Mouse (Mus musculus) liver, embryonic 14.5 days (tissue): Measurements from ENCODE around the gene Psma5. TPM values are rescaled to one million over a fixed set of nuclear protein-coding genes. Genes with fewer than 3 reads are reported as not detected.

Experiments used
- ATAC-seq: fragments of 200-750 bp; cut with Nextera tagmentation; 2 replicates; pipeline ENCODE4 v1.8.0; 2017; ENCODE audit warnings: moderate number of reproducible peaks, mild to moderate bottlenecking, moderate library complexity; ENCODE audit not compliant: insufficient read depth
- DNase-seq, 3 experiments: peaks; one replicate each; pipeline ENCODE4 v3.0.0-alpha.2; 2012 to 2013; ENCODE audit warnings: low read depth in 3 of 3, low spot score in 3 of 3
- H3K27ac ChIP-seq: fragments of 300-500 bp; sonication (generic); 2 replicates; pipeline ENCODE4 v1.5.1; 2014; ENCODE audit warnings: moderate library complexity, mild to moderate bottlenecking, control low read depth, inconsistent platforms
- H3K27me3 ChIP-seq: fragments of 300-500 bp; sonication (generic); 2 replicates; pipeline ENCODE4 v1.6.1; 2014; ENCODE audit warnings: mild to moderate bottlenecking, low read length, moderate library complexity; ENCODE audit not compliant: control insufficient read depth, insufficient read depth
- H3K36me3 ChIP-seq: fragments of 300-500 bp; sonication (generic); replicated peaks from 2 replicates; pipeline ENCODE4 v1.6.1; 2014; ENCODE audit warnings: low read depth; ENCODE audit not compliant: control insufficient read depth, insufficient read depth
- H3K4me1 ChIP-seq, 2 experiments: fragments of 200-500 bp in 1 of 2; fragments of 300-500 bp in 1 of 2; sonication (generic) in 1 of 2; replicated peaks; 2 replicates each; pipeline ENCODE4 v1.6.1; 2012 to 2014; ENCODE audit warnings: antibody characterized with exemption in 1 of 2, inconsistent platforms in 1 of 2, low read length in 1 of 2; ENCODE audit not compliant: control insufficient read depth in 2 of 2, insufficient read depth in 2 of 2
- H3K4me2 ChIP-seq: fragments of 300-500 bp; sonication (generic); 2 replicates; pipeline ENCODE4 v1.6.1; 2014; ENCODE audit warnings: low read depth, mild to moderate bottlenecking, control low read depth, moderate library complexity
- H3K4me3 ChIP-seq, 2 experiments: fragments of 200-500 bp in 1 of 2; fragments of 300-500 bp in 1 of 2; sonication (generic) in 1 of 2; 2 replicates each; pipeline ENCODE4 v1.5.1; 2012 to 2014; ENCODE audit warnings: low read depth in 2 of 2, low read length in 2 of 2, mild to moderate bottlenecking in 2 of 2, control low read depth in 1 of 2, inconsistent platforms in 1 of 2, moderate library complexity in 1 of 2; ENCODE audit not compliant: insufficient read depth in 1 of 2
- H3K9ac ChIP-seq: fragments of 300-500 bp; sonication (generic); replicated peaks from 2 replicates; pipeline ENCODE4 v1.6.1; 2014; ENCODE audit warnings: mild to moderate bottlenecking, control low read depth, moderate library complexity
- H3K9me3 ChIP-seq: fragments of 300-500 bp; sonication (generic); 2 replicates; pipeline ENCODE4 v1.6.1; 2016; ENCODE audit warnings: low read length, mixed read lengths; ENCODE audit not compliant: control insufficient read depth
- CTCF ChIP-seq: IDR thresholded peaks from 2 replicates; pipeline ENCODE4 v1.5.1; 2016; ENCODE audit warnings: antibody characterized with exemption, low read depth, control low read depth
- EP300 ChIP-seq: IDR thresholded peaks from 2 replicates; pipeline ENCODE4 v1.6.1; 2016; ENCODE audit warnings: antibody characterized with exemption, low read depth
- WGBS: fragments of 180-500 bp; shearing (Covaris S2); extraction: QIAGEN DNeasy Blood & Tissue Kit; methylation state at CpG from one replicate; pipeline ENCODE4 v1.1.7; 2014; ENCODE audit not compliant: insufficient replicate concordance; 5-methylcytosine and 5-hydroxymethylcytosine counted together
- polyA plus RNA-seq, 2 experiments: library from polyadenylated mRNA; depleted of rRNA in 1 of 2; stranded (reverse) in 1 of 2; unstranded in 1 of 2; fragments of >200 nt; fragmentation: Nextera tagmentation in 1 of 2; extraction: Ambion mirVana in 1 of 2; gene quantifications; 2 replicates each; pipeline versions ENCODE4 v1.2.1 to v1.2.3; 2012 to 2014

Psma5 gene
- polyA plus RNA-seq, 2 experiments, result 93.8 to 192 TPM

GRCm38 (mm10) chr3:108225711-108226557 is 30.8 kb upstream of the Psma5 start:
- DNase-seq, result no peak
- no peak overlapping the region for H3K27ac ChIP-seq
- peak overlapping the region in 1 of 2 experiments; percentile 38; a peak in 3 of 4 replicates for H3K4me3 ChIP-seq
- no peak overlapping the region for H3K9ac ChIP-seq
- no peaks in the 10 kb centered on the region for H3K4me1 ChIP-seq
- WGBS, result 4% methylated on average over 67 of the region's 67 CpGs
- no peaks in the 10 kb centered on the region for H3K36me3 ChIP-seq
- no peaks in the 10 kb centered on the region for H3K9me3 ChIP-seq
- peak overlapping the region; percentile 47 for H3K4me2 ChIP-seq
- TF ChIP-seq CTCF (no peak), EP300 (no peak)
- peaks cover 52% of the 10 kb centered on the region for H3K27me3 ChIP-seq
- no peak for ATAC-seq

DNA sequence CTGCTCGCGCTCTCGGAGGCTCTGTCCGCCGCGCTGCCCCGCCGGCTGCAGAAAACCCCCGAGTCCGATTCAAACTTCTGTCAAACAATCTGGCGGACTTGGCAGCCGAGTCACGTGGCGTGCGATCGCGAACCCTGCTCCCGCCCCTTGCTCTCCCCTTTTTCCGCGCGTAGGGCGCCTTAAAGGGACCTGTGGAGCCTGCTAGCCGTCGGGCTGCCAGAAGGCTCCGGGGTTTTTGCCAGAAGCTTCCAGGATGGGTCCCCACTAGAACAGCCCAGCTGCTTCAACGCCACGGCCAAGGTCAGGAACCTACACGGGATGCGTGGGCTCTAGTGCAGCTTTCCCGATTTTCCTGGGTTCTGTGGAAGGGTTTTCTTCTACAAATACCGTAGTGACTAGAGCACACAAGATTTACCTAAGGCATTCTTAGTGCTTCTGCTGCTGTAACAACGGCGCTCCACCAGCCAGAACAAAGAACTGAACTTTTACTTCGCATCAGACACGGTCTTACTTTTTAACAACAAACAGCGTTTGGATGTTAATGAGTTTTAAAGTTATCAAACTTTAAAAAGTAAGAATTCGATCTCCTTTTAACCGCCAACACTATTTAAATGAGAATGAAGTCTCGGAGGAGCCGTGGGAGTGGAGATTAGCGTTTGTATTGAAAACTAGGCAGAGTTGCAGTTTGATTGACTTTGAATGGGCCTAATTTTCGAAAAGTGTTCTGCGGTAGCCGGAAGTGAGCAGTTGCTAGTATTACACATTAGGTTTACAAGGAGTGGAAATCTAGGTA is 30.0 kb upstream of the Psma5 start, which contains the start of gene Sypl2:
Gene Sypl2 (minus strand): TSS at position 91 of the 793 bp plus-strand sequence.
- Histone ChIP-seq H3K9ac (no peak within 1 kb of the TSS; the same call in 1 of the 2 replicates), H3K4me1 (no peaks in the 10 kb centered on the region), H3K36me3 (no peaks in the 10 kb centered on the region), H3K4me2 (peak within 1 kb of the TSS; percentile 47), H3K9me3 (no peaks in the 10 kb centered on the region), H3K27ac (no peak within 1 kb of the TSS), H3K27me3 (peaks cover 52% of the 10 kb centered on the region), H3K4me3 (peak within 1 kb of the TSS; percentile 16 to 38)
- ATAC-seq (no peak), DNase-seq (no peak)
- 7% methylated on average over 44 of the region's 44 CpGs for WGBS
- TF ChIP-seq EP300 (no peak), CTCF (no peak)

DNA sequence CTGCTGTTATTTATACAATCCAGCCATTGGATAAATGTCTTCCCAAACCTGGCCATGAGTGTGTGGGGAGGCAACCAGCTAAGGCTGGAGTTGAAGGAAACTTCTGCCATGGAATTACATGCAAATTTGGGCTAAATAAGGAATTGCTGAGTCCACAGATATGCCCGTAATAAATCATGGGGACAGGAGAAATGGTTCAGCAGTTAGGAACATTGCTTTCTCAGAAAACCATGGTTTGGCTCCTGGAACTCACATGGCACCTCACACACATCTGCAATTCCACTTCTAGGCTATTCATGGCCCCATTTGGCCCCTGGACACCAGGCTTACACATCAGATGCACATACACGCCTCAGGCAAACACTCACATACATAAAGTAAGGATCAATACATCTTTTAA is 29.2 kb upstream of the Psma5 start:
- DNase-seq (no peak), ATAC-seq (no peak)
- no peaks in the 10 kb centered on the region for H3K9me3 ChIP-seq
- 53% methylated on average over 2 of the region's 2 CpGs for WGBS
- H3K4me1 ChIP-seq, result no peaks in the 10 kb centered on the region
- H3K4me2 ChIP-seq, result no peak overlapping the region
- TF ChIP-seq CTCF (no peak), EP300 (no peak)
- no peaks in the 10 kb centered on the region for H3K36me3 ChIP-seq
- no peak overlapping the region for H3K9ac ChIP-seq
- no peak overlapping the region for H3K27ac ChIP-seq
- peaks cover 52% of the 10 kb centered on the region for H3K27me3 ChIP-seq
- H3K4me3 ChIP-seq, result no peak overlapping the region

GRCm38 (mm10) chr3:108231646-108232045 is 25.1 kb upstream of the Psma5 start:
- Histone ChIP-seq H3K4me2 (no peak overlapping the region), H3K9me3 (no peaks in the 10 kb centered on the region), H3K9ac (no peak overlapping the region), H3K27ac (no peak overlapping the region), H3K4me3 (no peak overlapping the region), H3K4me1 (no peaks in the 10 kb centered on the region), H3K27me3 (peaks cover 22% of the 10 kb centered on the region), H3K36me3 (no peaks in the 10 kb centered on the region)
- ATAC-seq (no peak), DNase-seq (no peak)
- TF ChIP-seq CTCF, result no peak
- no peak for TF ChIP-seq EP300
- 63% methylated on average over 4 of the region's 4 CpGs for WGBS
